ENCODE assay signal across 13 mouse cellular contexts in genomic region chr6:143414590-143415382, GRCm38 (mm10).
DNase-seq lines count a peak whose midpoint lies in the region; ATAC-seq and TF ChIP-seq lines count a peak whose summit lies in the region.
"Had no signal": no experiment of that assay in that cellular context is flagged by ENCODE, and none has a peak within 500 bp of the region (broad histone marks: within the 10 kb centered on the region; RNA-seq: fewer than 3 reads in every experiment).

No protein-coding gene starts in this region.

- TF ChIP-seq CTCF in forebrain, postnatal 0 days (IDR thresholded peaks at IDR 0.05; ENCODE audit: low read depth), result no peak

- H3K9ac ChIP-seq in hindbrain, embryonic 16.5 days (ENCODE audit: low read depth, low read length), result no peak overlapping the region
- H3K9ac ChIP-seq in forebrain, postnatal 0 days, result no peak overlapping the region; the same call in 1 of the 2 replicates
- H3K9ac ChIP-seq in liver, embryonic 12.5 days, result no peak overlapping the region
- H3K9ac ChIP-seq: hindbrain, embryonic 13.5 days had no signal

- no peaks in the 10 kb centered on the region for H3K36me3 ChIP-seq in hindbrain, embryonic 16.5 days (ENCODE audit: control insufficient read depth, insufficient read depth, low read length)
- H3K36me3 ChIP-seq in hindbrain, embryonic 10.5 days, result no peaks in the 10 kb centered on the region
- H3K36me3 ChIP-seq in forebrain, postnatal 0 days (ENCODE audit: insufficient read depth), result no peaks in the 10 kb centered on the region
- no peaks in the 10 kb centered on the region for H3K36me3 ChIP-seq in liver, embryonic 12.5 days
- H3K36me3 ChIP-seq: hindbrain, embryonic 13.5 days; limb, embryonic 10.5 days had no signal

- no peaks in the 10 kb centered on the region for H3K27me3 ChIP-seq in hindbrain, embryonic 16.5 days (replicated peaks; ENCODE audit: control insufficient read depth, insufficient read depth, low read length)
- H3K27me3 ChIP-seq in hindbrain, embryonic 10.5 days (ENCODE audit: insufficient read depth, poor library complexity, severe bottlenecking), result no peaks in the 10 kb centered on the region
- H3K27me3 ChIP-seq in forebrain, postnatal 0 days (ENCODE audit: insufficient read depth, low read length), result no peaks in the 10 kb centered on the region
- H3K27me3 ChIP-seq in liver, embryonic 12.5 days (replicated peaks), result no peaks in the 10 kb centered on the region
- H3K27me3 ChIP-seq: hindbrain, embryonic 13.5 days had no signal

- no peaks in the 10 kb centered on the region for H3K4me1 ChIP-seq in hindbrain, embryonic 16.5 days (ENCODE audit: control insufficient read depth, insufficient read depth, low read depth, low read length)
- H3K4me1 ChIP-seq in hindbrain, embryonic 10.5 days (replicated peaks), result no peaks in the 10 kb centered on the region
- H3K4me1 ChIP-seq in forebrain, postnatal 0 days (ENCODE audit: insufficient read depth), result no peaks in the 10 kb centered on the region
- H3K4me1 ChIP-seq in liver, embryonic 12.5 days, result no peaks in the 10 kb centered on the region
- H3K4me1 ChIP-seq: hindbrain, embryonic 13.5 days; limb, embryonic 10.5 days had no signal

- ATAC-seq in hindbrain, embryonic 16.5 days, result no peak
- peak; percentile 87 for ATAC-seq in forebrain, postnatal 0 days
- ATAC-seq in liver, embryonic 12.5 days, result no peak
- ATAC-seq: CD4-positive, CD25-positive, alpha-beta regulatory T cell, adult 4 months had no signal

- WGBS in hindbrain, embryonic 16.5 days, result 85% methylated on average over 27 of the region's 27 CpGs
- WGBS in hindbrain, embryonic 10.5 days, result 84% methylated on average over 27 of the region's 27 CpGs
- 68% methylated on average over 27 of the region's 27 CpGs for WGBS in forebrain, postnatal 0 days
- WGBS in liver, embryonic 12.5 days (ENCODE audit: insufficient replicate concordance), result 72% methylated on average over 27 of the region's 27 CpGs

- no peak for DNase-seq in hindbrain, embryonic 10.5 days (ENCODE audit: low spot score)
- peak; percentile 84 for DNase-seq in forebrain, postnatal 0 days
- peak; percentile 80 to 82 for DNase-seq in layer of hippocampus, postnatal 36 days
- peak; percentile 70 to 72 for DNase-seq in right cerebral cortex, postnatal 36 days (ENCODE audit: low spot score in 2 of 2)
- DNase-seq in embryo, embryonic 11 days, result no peak
- DNase-seq in urinary bladder, postnatal 25 days (ENCODE audit: low spot score), result no peak
- DNase-seq: gastrocnemius, postnatal 14 days; thymus, adult 18-20 months had no signal

- no peak overlapping the region for H3K4me3 ChIP-seq in hindbrain, embryonic 16.5 days (ENCODE audit: low read length)
- no peak overlapping the region for H3K4me3 ChIP-seq in hindbrain, embryonic 10.5 days
- no peak overlapping the region for H3K4me3 ChIP-seq in forebrain, postnatal 0 days (ENCODE audit: low read depth, low read length)
- H3K4me3 ChIP-seq in liver, embryonic 12.5 days, result no peak overlapping the region
- H3K4me3 ChIP-seq: hindbrain, embryonic 13.5 days; limb, embryonic 10.5 days had no signal

- H3K4me2 ChIP-seq in hindbrain, embryonic 16.5 days (ENCODE audit: low read length), result peak overlapping the region; percentile 4; the same call in 1 of the 2 replicates
- peak overlapping the region; percentile 24 for H3K4me2 ChIP-seq in forebrain, postnatal 0 days (ENCODE audit: low read depth)
- H3K4me2 ChIP-seq in liver, embryonic 12.5 days, result no peak overlapping the region
- H3K4me2 ChIP-seq: hindbrain, embryonic 13.5 days had no signal

- H3K9me3 ChIP-seq in hindbrain, embryonic 16.5 days (ENCODE audit: control insufficient read depth, low read length), result no peaks in the 10 kb centered on the region
- 0 out of 2 replicates have a peak, but pooled peaks cover 2% of the 10 kb centered on the region for H3K9me3 ChIP-seq in hindbrain, embryonic 10.5 days
- H3K9me3 ChIP-seq in forebrain, postnatal 0 days (ENCODE audit: low read length), result no peaks in the 10 kb centered on the region
- peaks cover 3% of the 10 kb centered on the region; the same call in 1 of the 2 replicates for H3K9me3 ChIP-seq in liver, embryonic 12.5 days (replicated peaks)
- H3K9me3 ChIP-seq: hindbrain, embryonic 13.5 days; limb, embryonic 10.5 days had no signal

- H3K27ac ChIP-seq in hindbrain, embryonic 16.5 days (ENCODE audit: low read depth, low read length), result no peak overlapping the region; the same call in 1 of the 2 replicates
- H3K27ac ChIP-seq in hindbrain, embryonic 10.5 days, result no peak overlapping the region
- peak overlapping the region; percentile 73 for H3K27ac ChIP-seq in forebrain, postnatal 0 days (ENCODE audit: low read depth, low read length)
- H3K27ac ChIP-seq in liver, embryonic 12.5 days, result no peak overlapping the region
- H3K27ac ChIP-seq: hindbrain, embryonic 13.5 days; limb, embryonic 10.5 days had no signal

Comparison
In these comparisons a context has a peak if more than half of its experiments do, and no peak if none do; other contexts are left out.
1. DNase-seq: peak in forebrain, postnatal 0 days (single experiment), layer of hippocampus, postnatal 36 days (2 of 2) and right cerebral cortex, postnatal 36 days (2 of 2); none in hindbrain, embryonic 10.5 days (single experiment), embryo, embryonic 11 days (single experiment) and urinary bladder, postnatal 25 days (single experiment).